Mouse (Mus musculus) Patski (cell line): ENCODE data around the gene Atp6v1e2. TPM values are rescaled to one million over a fixed set of nuclear protein-coding genes. Genes with fewer than 3 reads are reported as not detected.

Experiments used
- ATAC-seq: fragments of 100-300 bp; one replicate; pipeline ENCODE4 v1.8.0; 2021
- CTCF ChIA-PET: fragments of 350-600 bp; sonication (Branson Sonifier 250); formaldehyde crosslinking; loops from one replicate; lab custom pipeline; 2022; ENCODE audit warnings: inconsistent platforms; lab: Charles Lee
- POLR2A ChIA-PET: fragments of 350-600 bp; sonication (Branson Sonifier 250); formaldehyde crosslinking; loops from one replicate; lab custom pipeline; 2022; ENCODE audit warnings: antibody characterized with exemption, inconsistent platforms; lab: Charles Lee
- DNase-seq: peaks from one replicate; pipeline ENCODE4 v3.0.0-alpha.2; 2011; ENCODE audit warnings: low read depth, low spot score
- H3K27me3 ChIP-seq: fragments of 371-371 bp; one replicate; pipeline ENCODE4 v1.5.1; 2021
- CTCF ChIP-seq: fragments of 100-300 bp; IDR thresholded peaks from one replicate; pipeline ENCODE4 v1.5.1; 2021
- in situ Hi-C: fragments of 300-500 bp; cut with MboI; formaldehyde crosslinking; loops from 3 replicates; pipeline ENCODE4 v1.11.1; 2018; ENCODE audit warnings: low pct_unique_long_range_greater_than_20kb, mixed read lengths
- polyA plus RNA-seq: library from polyadenylated mRNA; unstranded; gene quantifications from one replicate; pipeline ENCODE4 v1.2.3, GENCODE M21; 2021

Atp6v1e2 gene
- polyA plus RNA-seq, 1 experiment from 2014 or later = not detected

DNA sequence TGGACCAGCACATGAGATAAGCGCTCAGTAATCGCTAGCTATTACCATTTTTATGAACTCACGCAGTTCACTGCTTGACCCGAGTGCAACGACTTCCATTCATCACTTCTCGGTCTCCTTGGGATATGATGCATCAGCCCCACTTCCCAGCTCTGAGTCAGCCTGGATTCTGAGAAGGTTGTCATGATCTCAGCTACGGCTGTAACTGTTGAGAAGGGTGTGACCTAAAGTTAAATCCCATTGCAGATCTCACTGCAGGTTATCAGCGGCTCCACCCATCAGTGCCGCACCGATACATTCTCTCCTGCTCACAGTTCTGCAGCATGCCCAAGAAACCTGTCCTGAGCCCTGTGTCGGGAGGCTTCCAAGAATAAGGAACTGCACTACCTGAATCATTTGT, 28.0 kb downstream of the Atp6v1e2 start:
- no peaks in the 10 kb centered on the region for H3K27me3 ChIP-seq
- DNase-seq = no peak
- ChIA-PET CTCF (interaction anchor here (0.9 kb wide), 1 partner anchor 128 kb away, joined by 3 read pairs; no protein-coding TSS in a partner anchor), POLR2A (no interaction called here)
- in situ Hi-C loops = loop anchor here (5.0 to 10.0 kb wide), 3 partner anchors 123 to 655 kb away; no protein-coding TSS in a partner anchor
- TF ChIP-seq CTCF = no peak
- ATAC-seq = no peak

- in situ Hi-C loops = loop anchor here (5.0 kb wide), 2 partner anchors 124 to 334 kb away; no protein-coding TSS in a partner anchor
- TF ChIP-seq CTCF = peak; percentile 77
- H3K27me3 ChIP-seq = no peaks in the 10 kb centered on the region
- ChIA-PET POLR2A (no interaction called here), CTCF (interaction anchor here (1.1 to 1.9 kb wide), 3 partner anchors 42 to 129 kb away, joined by 3 to 7 read pairs (median 6); no protein-coding TSS in a partner anchor)
- DNase-seq = no peak
- ATAC-seq = no peak
Measured at GRCm38 (mm10) chr17:86918786-86919185, 28.9 kb downstream of the Atp6v1e2 start.

DNA sequence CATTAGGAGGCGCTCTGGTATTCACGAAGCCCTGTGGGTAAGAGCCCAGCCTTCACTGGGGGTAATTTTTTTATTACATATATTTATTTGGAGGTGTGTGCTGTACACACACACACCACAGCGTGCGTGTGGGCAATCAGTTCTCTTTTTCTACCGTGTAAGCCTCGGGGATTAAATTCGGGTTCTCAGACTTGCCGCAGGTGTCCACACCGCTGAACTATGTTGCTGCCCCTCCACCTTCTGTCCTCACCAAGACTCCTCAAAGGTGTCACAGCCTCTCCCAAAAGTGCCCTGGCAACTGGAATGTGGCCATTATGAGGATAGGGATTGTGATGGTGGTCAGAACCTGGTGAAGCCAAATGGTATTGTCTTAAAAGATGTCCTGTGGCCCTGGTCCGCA, 30.6 kb downstream of the Atp6v1e2 start, which contains the start of gene Tmem247:
Gene Tmem247 (plus strand): TSS at position 301 of the 400 bp plus-strand sequence.
- DNase-seq (no peak), ATAC-seq (no peak)
- POLR2A ChIA-PET = no interaction called here
- in situ Hi-C loops = loop anchor here (5.0 kb wide), 2 partner anchors 125 to 335 kb away; no protein-coding TSS in a partner anchor
- CTCF ChIA-PET = interaction anchor here (0.8 to 1.8 kb wide), 2 partner anchors 128 to 331 kb away, joined by 3 to 5 read pairs; no protein-coding TSS in a partner anchor
- no peaks in the 10 kb centered on the region for H3K27me3 ChIP-seq
- TF ChIP-seq CTCF = no peak

DNA sequence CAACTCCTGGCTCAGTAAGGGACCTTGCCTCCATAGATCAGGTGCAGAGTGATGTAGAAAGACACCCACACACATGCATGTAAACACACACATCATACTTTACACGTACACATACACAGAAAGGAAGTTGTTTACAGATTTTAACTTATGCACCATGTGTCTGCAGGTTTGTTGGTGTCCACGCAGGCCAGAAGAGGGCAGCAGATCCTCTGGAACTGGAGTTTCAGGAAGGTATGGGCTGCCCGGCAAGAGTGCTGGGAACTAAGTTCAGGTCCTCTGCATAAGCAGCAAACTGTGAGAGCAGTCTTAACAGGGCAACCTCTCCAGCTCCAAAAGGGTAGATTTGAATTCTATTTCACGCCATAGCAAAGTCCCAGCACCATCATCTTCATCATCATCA, 32.2 kb downstream of the Atp6v1e2 start:
- H3K27me3 ChIP-seq = no peaks in the 10 kb centered on the region
- TF ChIP-seq CTCF = peak; percentile 38
- POLR2A ChIA-PET = no interaction called here
- DNase-seq = no peak
- CTCF ChIA-PET = interaction anchor here (1.0 kb wide), 1 partner anchor 106 kb away, joined by 3 read pairs; no protein-coding TSS in a partner anchor
- no peak for ATAC-seq
- in situ Hi-C loops = loop anchor here (5.0 kb wide), 2 partner anchors 127 to 337 kb away; no protein-coding TSS in a partner anchor

GRCm38 (mm10) chr17:86913003-86913607, 34.6 kb downstream of the Atp6v1e2 start:
- H3K27me3 ChIP-seq = no peaks in the 10 kb centered on the region
- DNase-seq = no peak
- no peak for ATAC-seq
- in situ Hi-C loops = no loop called here
- CTCF ChIA-PET = interaction anchor here (0.7 to 1.8 kb wide), 3 partner anchors 79 to 657 kb away, joined by 3 to 6 read pairs (median 3); no protein-coding TSS in a partner anchor
- POLR2A ChIA-PET = no interaction called here
- no peak for TF ChIP-seq CTCF

DNA sequence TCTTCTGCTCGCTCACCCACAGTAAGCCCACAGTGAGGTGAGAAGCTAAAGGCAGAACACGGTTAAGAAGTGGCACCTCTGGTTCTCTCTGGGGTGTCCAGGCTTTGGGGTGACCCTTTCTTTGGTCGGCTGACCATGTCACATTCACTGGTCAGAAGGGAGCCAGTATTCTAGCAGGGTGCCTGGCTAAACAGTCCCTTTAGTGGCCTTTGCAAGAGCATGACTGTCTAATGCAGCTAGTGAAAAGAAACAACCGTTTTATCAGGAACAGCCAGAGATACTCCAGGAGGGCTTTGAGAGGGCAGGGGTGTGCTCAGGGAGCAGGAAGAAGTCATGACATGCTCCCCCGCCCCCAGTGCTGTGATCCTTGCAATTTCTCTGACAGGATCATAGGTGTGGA, 36.4 kb downstream of the Atp6v1e2 start:
- no peak for TF ChIP-seq CTCF
- POLR2A ChIA-PET = interaction anchor here (0.6 kb wide), 1 partner anchor 110 kb away, joined by 3 read pairs; no protein-coding TSS in a partner anchor
- in situ Hi-C loops = no loop called here
- no peak for DNase-seq
- no peak for ATAC-seq
- H3K27me3 ChIP-seq = no peaks in the 10 kb centered on the region
- CTCF ChIA-PET = interaction anchor here (0.6 to 1.2 kb wide), 3 partner anchors 133 to 338 kb away, joined by 3 to 4 read pairs (median 3); no protein-coding TSS in a partner anchor

- H3K27me3 ChIP-seq = no peaks in the 10 kb centered on the region
- DNase-seq = no peak
- ChIA-PET POLR2A (no interaction called here), CTCF (interaction anchor here (1.9 kb wide), 1 partner anchor 424 kb away, joined by 5 read pairs; no protein-coding TSS in a partner anchor)
- in situ Hi-C loops = loop anchor here (5.0 to 10.0 kb wide), 4 partner anchors 98 to 745 kb away; partner anchors contain the start of gene Prkce
- no peak for ATAC-seq
- peak; percentile 67 for TF ChIP-seq CTCF
Measured at GRCm38 (mm10) chr17:86909733-86910495, 37.8 kb downstream of the Atp6v1e2 start.

DNA sequence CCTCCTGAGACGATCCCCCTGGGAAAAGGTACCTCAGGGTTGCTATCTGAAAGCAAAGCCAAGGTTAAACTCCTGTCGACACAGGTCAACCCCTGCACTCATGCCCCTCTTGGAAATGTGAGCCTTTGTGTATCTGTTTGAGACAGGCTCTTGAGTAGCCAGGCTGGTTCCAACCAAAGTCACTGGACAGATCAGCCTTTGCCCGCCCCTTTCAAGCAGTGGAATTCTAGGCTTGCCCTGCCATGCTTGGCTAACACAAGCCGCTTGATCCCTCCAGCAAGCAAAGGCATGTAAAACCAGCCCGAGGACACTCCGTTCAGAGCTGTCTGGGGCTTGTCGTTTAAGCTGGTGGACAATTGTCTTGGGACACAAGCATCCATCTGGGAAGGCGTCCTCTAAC, 39.4 kb downstream of the Atp6v1e2 start:
- no peaks in the 10 kb centered on the region for H3K27me3 ChIP-seq
- TF ChIP-seq CTCF = no peak
- ChIA-PET POLR2A (no interaction called here), CTCF (interaction anchor here (1.1 to 1.9 kb wide), 3 partner anchors 135 to 422 kb away, joined by 3 to 5 read pairs (median 4); no protein-coding TSS in a partner anchor)
- no peak for ATAC-seq
- DNase-seq = no peak
- in situ Hi-C loops = loop anchor here (5.0 to 10.0 kb wide), 4 partner anchors 96 to 744 kb away; partner anchors contain the start of gene Prkce

- no peak for ATAC-seq
- ChIA-PET POLR2A (no interaction called here), CTCF (interaction anchor here (0.7 to 3.3 kb wide), 5 partner anchors 31 to 422 kb away, joined by 3 to 17 read pairs (median 6); no protein-coding TSS in a partner anchor)
- TF ChIP-seq CTCF = no peak
- H3K27me3 ChIP-seq = no peaks in the 10 kb centered on the region
- no peak for DNase-seq
- in situ Hi-C loops = loop anchor here (5.0 to 10.0 kb wide), 4 partner anchors 95 to 742 kb away; partner anchors contain the start of gene Prkce
Measured at GRCm38 (mm10) chr17:86907092-86907491, 40.6 kb downstream of the Atp6v1e2 start.

- ATAC-seq (no peak), DNase-seq (no peak)
- peak; percentile 6 for TF ChIP-seq CTCF
- CTCF ChIA-PET = interaction anchor here (0.6 to 3.3 kb wide), 14 partner anchors 10 to 430 kb away, joined by 3 to 17 read pairs (median 6); no protein-coding TSS in a partner anchor
- POLR2A ChIA-PET = no interaction called here
- no peaks in the 10 kb centered on the region for H3K27me3 ChIP-seq
- in situ Hi-C loops = loop anchor here (5.0 to 10.0 kb wide), 4 partner anchors 94 to 742 kb away; partner anchors contain the start of gene Prkce
Measured at GRCm38 (mm10) chr17:86906601-86907000, 41.1 kb downstream of the Atp6v1e2 start.
